Mouse (Mus musculus): ENCODE results near the gene Pakap. TPM values are rescaled to one million over a fixed set of nuclear protein-coding genes. Genes with fewer than 3 reads are reported as not detected.

The Pakap gene
- polyA plus RNA-seq, 1 experiment from 2014 or later = 22.8 TPM

DNA sequence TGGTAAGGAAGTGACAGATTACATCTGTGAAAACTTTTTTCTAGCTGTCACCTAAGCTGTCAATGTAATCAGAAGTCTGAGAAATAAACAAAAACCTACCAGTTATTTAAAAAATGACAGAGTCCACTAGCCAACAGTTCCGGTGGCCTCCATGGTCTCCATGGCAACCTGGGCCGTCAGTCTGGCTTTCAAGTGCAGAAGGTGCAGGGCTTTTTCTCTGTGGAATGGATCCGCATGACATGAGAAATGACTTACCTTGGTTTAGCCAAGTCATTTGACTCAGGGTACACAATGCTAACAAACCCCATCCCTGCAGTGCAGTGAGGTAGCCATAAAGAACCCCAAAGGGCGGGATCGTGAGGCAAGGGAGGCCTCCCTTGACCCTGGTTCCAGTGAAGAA lies 354.2 kb downstream of the Pakap start:
- no peak for DNase-seq (ENCODE audit: low spot score)
- no peaks in the 10 kb centered on the region for H3K36me3 ChIP-seq
- H3K4me1 ChIP-seq = peaks cover 32% of the 10 kb centered on the region
- WGBS = 49% methylated on average over 5 of the region's 5 CpGs
- H3K27ac ChIP-seq (replicated peaks) = no peak overlapping the region
- H3K27me3 ChIP-seq (ENCODE audit: low read depth, poor library complexity, severe bottlenecking) = peaks cover 5% of the 10 kb centered on the region; the same call in 1 of the 2 replicates
- no peak overlapping the region for H3K4me3 ChIP-seq
- H3K9me3 ChIP-seq (replicated peaks) = no peaks in the 10 kb centered on the region

DNA sequence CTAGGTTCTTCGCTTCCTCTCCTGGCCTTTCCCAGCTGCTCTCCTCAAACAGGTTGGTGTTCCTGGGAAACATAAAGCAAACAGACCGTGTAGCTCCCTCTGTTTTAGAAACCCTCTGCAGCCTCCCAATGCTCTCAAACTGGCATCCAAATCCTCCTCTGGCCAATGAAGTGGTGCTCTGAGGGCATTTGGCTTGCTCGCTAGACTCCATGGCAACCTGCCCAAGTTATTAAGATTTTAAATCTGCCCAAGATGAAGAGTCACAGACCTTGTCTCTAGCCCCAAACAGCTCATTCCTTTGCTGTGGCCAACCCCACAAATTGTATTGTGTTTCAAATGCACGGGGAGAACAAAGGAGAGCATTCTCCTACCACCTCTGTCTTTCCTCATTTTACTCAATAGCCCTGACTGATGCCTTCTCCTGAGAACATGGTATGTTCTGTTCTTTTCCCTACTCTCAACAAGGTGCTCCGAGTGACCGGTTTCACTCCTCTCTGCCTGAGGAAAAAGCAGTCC lies 356.6 kb downstream of the Pakap start:
- Histone ChIP-seq H3K36me3 (no peaks in the 10 kb centered on the region), H3K27ac (replicated peaks) (no peak overlapping the region), H3K9me3 (replicated peaks) (no peaks in the 10 kb centered on the region), H3K4me1 (peaks cover 28% of the 10 kb centered on the region), H3K4me3 (no peak overlapping the region), H3K27me3 (ENCODE audit: low read depth, poor library complexity, severe bottlenecking) (no peaks in the 10 kb centered on the region)
- no peak for DNase-seq (ENCODE audit: low spot score)
- WGBS = 77% methylated on average over 6 of the region's 6 CpGs

DNA sequence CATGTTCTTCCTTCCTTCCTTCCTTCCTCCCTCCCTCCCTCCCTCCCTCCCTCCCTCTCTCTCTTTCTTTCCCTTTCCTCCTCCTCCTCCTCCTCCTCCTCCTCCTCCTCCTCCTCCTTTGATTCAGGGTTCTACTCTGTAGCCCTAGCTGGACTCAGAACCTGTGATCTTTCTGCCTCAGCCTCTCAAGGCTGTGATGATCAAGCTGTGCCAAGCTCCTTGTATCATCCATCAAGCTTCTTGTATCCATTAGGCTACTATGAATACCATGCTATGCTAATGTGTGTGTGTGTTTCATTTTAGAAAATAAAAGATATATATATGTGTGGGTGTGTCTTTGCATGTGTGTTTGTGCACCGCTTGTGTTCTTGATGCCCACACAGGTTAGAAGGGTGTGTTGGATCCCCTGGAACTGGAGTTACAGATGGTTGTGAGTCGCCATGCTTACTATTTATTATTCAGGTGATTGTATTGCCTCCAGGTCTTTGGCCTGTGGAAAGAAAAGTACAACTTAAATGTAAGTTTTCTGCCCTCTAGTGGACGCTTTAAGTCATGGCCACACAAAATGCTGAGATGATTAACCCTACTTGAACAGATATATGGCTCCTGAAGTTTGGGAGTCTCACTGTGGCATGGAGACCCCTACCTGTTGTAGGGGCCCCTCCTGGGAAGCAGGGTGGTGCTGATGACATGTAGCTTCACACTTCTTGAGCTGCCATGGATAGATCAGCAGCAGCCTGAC lies 359.7 kb downstream of the Pakap start:
- H3K36me3 ChIP-seq = no peaks in the 10 kb centered on the region
- H3K4me1 ChIP-seq = peaks cover 4% of the 10 kb centered on the region
- DNase-seq (ENCODE audit: low spot score) = no peak
- 23% methylated on average over 3 of the region's 3 CpGs for WGBS
- peaks cover 7% of the 10 kb centered on the region; the same call in 1 of the 2 replicates for H3K9me3 ChIP-seq (replicated peaks)
- H3K27me3 ChIP-seq (ENCODE audit: low read depth, poor library complexity, severe bottlenecking) = no peaks in the 10 kb centered on the region
- no peak overlapping the region for H3K4me3 ChIP-seq
- no peak overlapping the region for H3K27ac ChIP-seq (replicated peaks)

DNA sequence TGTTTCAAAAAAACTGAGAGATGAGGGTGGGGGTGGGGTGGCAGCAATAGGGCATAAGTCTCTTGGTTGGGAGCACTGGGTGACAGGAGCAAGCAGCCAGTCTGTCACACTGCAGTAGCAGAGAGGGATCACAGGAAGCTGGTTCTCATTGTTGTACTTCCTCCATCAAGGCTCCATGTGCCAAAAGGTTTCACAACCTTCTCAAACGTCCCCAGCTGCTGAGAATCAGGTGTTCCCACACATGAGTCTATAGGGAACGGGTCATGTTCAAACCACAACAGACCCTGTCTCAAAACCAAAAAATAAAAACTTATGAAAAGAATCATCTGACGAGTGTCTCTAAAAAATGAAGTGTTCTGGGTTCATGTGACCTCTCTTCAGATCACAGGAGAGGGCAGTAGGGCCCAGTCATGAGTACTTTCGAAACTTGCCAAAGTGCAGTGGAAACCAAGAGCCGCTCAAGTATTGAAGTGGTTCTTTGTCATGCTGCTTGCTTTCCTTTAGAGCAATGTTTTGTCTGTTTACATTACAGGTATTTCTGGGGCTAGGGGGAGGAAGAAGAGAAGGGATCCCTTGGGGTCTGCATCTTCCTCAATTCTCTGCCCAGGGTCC lies 362.7 kb downstream of the Pakap start:
- WGBS = 81% methylated on average over 5 of the region's 5 CpGs

DNA sequence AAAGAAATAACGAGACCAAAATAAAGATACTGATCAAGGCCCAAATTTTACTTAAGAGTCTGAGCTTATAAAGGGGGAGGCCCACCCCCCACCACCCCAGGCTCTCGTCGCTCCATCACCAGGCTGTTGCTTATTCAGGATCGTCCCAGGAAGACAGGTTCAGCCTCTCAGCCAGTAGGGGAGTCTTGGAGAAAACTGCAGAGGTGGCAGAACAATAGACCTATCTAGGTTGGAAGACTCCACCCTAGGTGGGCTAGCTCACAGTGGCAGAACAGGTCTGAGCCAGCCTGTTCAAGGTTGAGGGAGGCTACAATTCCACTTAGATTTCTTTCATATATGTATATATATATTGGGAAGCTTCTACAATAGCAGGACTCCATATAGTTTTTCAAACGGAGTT lies 366.2 kb downstream of the Pakap start:
- 82% methylated on average over 5 of the region's 5 CpGs for WGBS

More for the DNA sequence above, 362.7 kb downstream of the Pakap start:
- H3K4me3 ChIP-seq = no peak overlapping the region
- DNase-seq (ENCODE audit: low spot score) = no peak
- H3K27me3 ChIP-seq (ENCODE audit: low read depth, poor library complexity, severe bottlenecking) = no peaks in the 10 kb centered on the region
- H3K27ac ChIP-seq (replicated peaks) = no peak overlapping the region
- H3K4me1 ChIP-seq = no peaks in the 10 kb centered on the region
- H3K36me3 ChIP-seq = no peaks in the 10 kb centered on the region
- peaks cover 9% of the 10 kb centered on the region; the same call in 1 of the 2 replicates for H3K9me3 ChIP-seq (replicated peaks)

DNA sequence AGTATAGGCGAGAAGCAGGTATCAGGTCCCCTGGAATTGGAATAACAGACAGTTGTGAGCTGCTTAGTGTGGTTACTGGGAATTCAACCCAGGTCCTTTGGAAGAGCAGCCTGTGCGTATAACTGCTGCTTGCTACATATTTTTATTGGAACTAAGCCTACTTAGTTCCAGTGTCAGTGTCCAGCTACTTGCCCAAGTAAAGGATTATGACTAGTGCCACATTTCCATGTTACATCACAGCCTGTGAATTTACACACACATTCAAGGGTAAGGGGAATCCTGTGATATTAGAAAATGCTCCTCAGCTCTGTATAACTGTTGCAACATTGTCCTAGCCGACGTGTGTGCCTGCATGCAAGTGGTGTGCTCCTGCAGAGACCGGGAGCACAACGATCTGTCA lies 369.3 kb downstream of the Pakap start:
- Histone ChIP-seq H3K4me1 (no peaks in the 10 kb centered on the region), H3K27ac (replicated peaks) (no peak overlapping the region), H3K36me3 (peaks cover 6% of the 10 kb centered on the region), H3K4me3 (no peak overlapping the region), H3K9me3 (replicated peaks) (peaks cover 6% of the 10 kb centered on the region; the same call in 1 of the 2 replicates), H3K27me3 (ENCODE audit: low read depth, poor library complexity, severe bottlenecking) (no peaks in the 10 kb centered on the region)
- WGBS = 87% methylated on average over 6 of the region's 6 CpGs
- no peak for DNase-seq (ENCODE audit: low spot score)

More for the DNA sequence above, 366.2 kb downstream of the Pakap start:
- Histone ChIP-seq H3K27me3 (ENCODE audit: low read depth, poor library complexity, severe bottlenecking) (no peaks in the 10 kb centered on the region), H3K36me3 (no peaks in the 10 kb centered on the region), H3K4me3 (no peak overlapping the region), H3K27ac (replicated peaks) (no peak overlapping the region), H3K4me1 (no peaks in the 10 kb centered on the region), H3K9me3 (replicated peaks) (peaks cover 9% of the 10 kb centered on the region; the same call in 1 of the 2 replicates)
- no peak for DNase-seq (ENCODE audit: low spot score)

DNA sequence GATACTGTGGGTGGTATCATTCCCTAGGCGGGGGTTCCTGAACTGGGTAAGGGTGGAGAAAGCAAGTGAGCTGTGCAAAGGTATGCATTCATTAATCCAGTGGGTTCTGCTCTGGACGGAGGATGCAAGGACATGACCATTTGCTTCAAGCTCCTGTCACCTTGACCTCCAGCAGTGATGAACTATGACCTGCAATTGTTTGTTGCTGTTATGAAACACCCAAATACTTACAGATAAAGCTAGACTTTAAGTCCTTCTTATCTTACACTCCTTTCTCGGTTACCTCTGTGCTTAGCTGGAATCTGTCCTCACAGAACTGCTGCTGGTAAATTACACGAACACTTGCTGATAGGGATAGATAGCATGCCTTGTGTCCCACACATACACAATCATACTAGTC lies 372.7 kb downstream of the Pakap start:
- Histone ChIP-seq H3K27me3 (ENCODE audit: low read depth, poor library complexity, severe bottlenecking) (no peaks in the 10 kb centered on the region), H3K36me3 (peaks cover 39% of the 10 kb centered on the region), H3K9me3 (replicated peaks) (no peaks in the 10 kb centered on the region), H3K27ac (replicated peaks) (no peak overlapping the region), H3K4me1 (no peaks in the 10 kb centered on the region), H3K4me3 (no peak overlapping the region)
- DNase-seq (ENCODE audit: low spot score) = no peak
- WGBS = 87% methylated on average over 4 of the region's 4 CpGs

DNA sequence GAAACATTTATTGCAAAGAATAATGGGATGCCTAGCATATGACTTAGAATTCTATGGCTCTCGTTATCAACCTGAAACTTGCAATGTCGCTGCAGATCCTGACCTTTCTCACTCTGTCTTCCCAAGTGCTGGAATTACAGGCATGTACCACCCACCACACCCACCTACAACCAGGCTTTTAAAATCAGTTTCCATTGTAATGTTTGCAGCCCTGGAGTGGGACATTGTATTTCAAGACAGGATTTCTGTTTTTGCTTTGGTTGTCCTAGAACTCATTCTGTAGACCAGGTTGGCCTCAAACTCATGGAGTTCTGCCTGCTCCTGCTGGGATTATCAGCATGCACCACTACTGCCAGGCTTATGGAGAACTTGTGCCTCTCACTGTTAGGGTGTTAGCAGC lies 374.9 kb downstream of the Pakap start:
- Histone ChIP-seq H3K4me1 (no peaks in the 10 kb centered on the region), H3K4me3 (no peak overlapping the region), H3K9me3 (replicated peaks) (no peaks in the 10 kb centered on the region), H3K36me3 (peaks cover 62% of the 10 kb centered on the region), H3K27me3 (ENCODE audit: low read depth, poor library complexity, severe bottlenecking) (no peaks in the 10 kb centered on the region), H3K27ac (replicated peaks) (no peak overlapping the region)
- no peak for DNase-seq (ENCODE audit: low spot score)
- WGBS = 94% methylated on average over 2 of the region's 2 CpGs

Other genes with a start within 250 kb of the Pakap start
- gene Palm2, start 133.9 kb upstream of the Pakap start, polyA plus RNA-seq (2016; fragmentation: Nextera tagmentation; extraction: Ambion mirVana) = 2.4 and 3.0 TPM in 2 replicates
- gene Akap2, start 149.5 kb downstream of the Pakap start, polyA plus RNA-seq (2016; fragmentation: Nextera tagmentation; extraction: Ambion mirVana) = 22.2 and 26.3 TPM in 2 replicates